Mouse (Mus musculus): ENCODE data around the gene Zcchc13. TPM values are rescaled to one million over a fixed set of nuclear protein-coding genes. Genes with fewer than 3 reads are reported as not detected.
"Not testable (repeated sequence)": the region's sequence is repeated elsewhere in the genome, so short reads cannot be mapped to it uniquely, and the experiment has no call there.

Gene Zcchc13
- polyA plus RNA-seq, 1 experiment = 0.39 TPM

- DNase-seq (ENCODE audit: low read depth) = no peak
These were observed 13.9 kb downstream of the Zcchc13 start for GRCm38 (mm10) chrX:103644301-103644700.

DNA sequence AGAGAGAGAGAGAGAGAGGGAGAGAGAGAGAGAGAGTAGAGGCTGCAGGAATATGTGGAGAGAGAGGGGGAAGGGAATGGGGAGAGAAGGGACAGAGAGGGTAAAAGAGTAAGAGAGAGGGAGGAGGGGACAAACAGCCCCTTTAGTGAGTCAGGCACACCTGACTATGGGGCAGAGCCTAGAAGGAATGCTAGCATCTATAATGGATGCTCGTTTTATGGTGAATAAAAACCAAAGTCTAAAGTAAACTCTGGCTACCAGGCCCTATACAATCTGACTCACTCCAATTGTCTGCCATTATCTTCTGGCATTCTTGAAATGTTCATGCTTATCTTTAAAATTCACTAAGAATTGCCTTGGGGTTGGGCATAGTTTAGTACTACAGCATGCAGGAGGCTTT is 21.7 kb downstream of the Zcchc13 start:
- DNase-seq (ENCODE audit: low read depth) = no peak

DNA sequence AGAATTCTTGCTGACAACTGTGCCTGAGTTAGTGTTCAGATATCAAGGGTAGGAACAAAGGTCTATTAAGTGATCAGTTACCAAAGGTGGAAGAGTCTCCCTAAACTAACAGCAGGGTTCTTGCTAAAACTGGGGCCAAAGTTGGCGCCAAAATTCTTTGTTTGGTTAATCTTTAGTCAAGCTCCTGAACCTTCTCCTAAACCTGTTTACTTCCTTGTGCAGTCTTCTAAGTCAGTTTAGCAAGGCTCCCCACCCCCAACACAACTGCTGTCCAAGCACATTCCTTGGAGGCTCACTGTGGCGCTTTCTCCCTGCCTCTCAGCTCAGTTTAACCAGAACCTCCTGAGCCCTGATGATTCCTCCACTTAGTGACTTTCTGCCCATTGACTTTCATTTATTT is 22.6 kb downstream of the Zcchc13 start:
- DNase-seq (ENCODE audit: low read depth) = no peak

DNA sequence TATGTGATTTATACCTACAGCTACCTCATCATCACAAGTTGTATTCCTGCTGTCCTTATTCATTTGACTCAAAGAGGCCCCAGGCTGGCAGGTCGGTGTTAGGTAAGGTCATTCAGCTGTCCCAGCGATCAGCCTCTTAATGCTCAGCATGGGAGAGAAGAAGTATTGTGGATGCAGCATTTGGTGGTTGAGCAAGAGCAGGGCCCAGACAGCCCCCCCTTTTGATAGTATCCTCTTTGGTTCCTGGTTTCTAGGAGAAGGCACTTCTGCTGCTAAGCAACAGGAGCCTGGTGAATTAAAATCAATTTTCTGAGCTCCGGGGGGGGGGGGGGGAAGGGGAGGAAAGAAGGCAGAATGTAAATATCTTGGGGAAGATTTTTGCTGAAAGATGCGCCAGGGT is 28.6 kb downstream of the Zcchc13 start:
- no peak for DNase-seq (ENCODE audit: low read depth)

GRCm38 (mm10) chrX:103664445-103664844 is 34.1 kb downstream of the Zcchc13 start:
- not testable (repeated sequence) for DNase-seq (ENCODE audit: low read depth)

- DNase-seq (ENCODE audit: low read depth) = peak; percentile 70
These were observed 39.9 kb downstream of the Zcchc13 start for GRCm38 (mm10) chrX:103670245-103670644.

- DNase-seq (ENCODE audit: low read depth) = no peak
These were observed 43.4 kb downstream of the Zcchc13 start for GRCm38 (mm10) chrX:103673761-103674160.

DNA sequence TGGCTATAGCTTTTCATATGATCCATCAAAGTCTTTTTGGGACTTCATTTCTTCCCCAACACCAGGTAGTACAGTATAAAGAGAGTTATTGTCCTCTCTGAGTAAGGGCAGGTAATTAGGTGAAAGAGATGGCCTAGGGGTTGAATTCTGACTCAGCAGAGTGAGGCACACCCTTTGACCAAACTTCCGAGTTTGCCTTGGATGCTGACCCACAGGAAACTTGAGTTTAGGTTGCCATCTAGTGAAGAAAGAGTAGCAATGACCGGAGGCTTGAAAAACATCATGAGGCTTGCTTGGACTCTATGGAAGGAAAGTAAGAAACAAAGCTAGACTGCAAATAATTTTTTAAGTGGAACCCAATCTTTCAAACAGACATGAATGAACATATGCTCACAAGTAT is 44.3 kb downstream of the Zcchc13 start:
- DNase-seq (ENCODE audit: low read depth) = peak; percentile 52

Other genes starting within 250 kb of the Zcchc13 start
- not detected in 2 replicates for gene Tsx, start 216.1 kb upstream of the Zcchc13 start, polyA plus RNA-seq (2012; rRNA removed)
- gene Gm26992, start 208.6 kb upstream of the Zcchc13 start, polyA plus RNA-seq (2012; rRNA removed) = not detected in 2 replicates
- 49.7 and 59.1 TPM in 2 replicates for gene Slc16a2, start 191.4 kb downstream of the Zcchc13 start, polyA plus RNA-seq (2012; rRNA removed)

Data from gonadal fat pad, adult 2 months (tissue).